Mouse (Mus musculus): ENCODE measurements at regions not wholly inside any gene's neighbourhood (a gene's known extent, or its start where the extent isn't known, plus 50 kb on each side); places are given as distances from the start of the nearest gene placed in this dataset.

DNA sequence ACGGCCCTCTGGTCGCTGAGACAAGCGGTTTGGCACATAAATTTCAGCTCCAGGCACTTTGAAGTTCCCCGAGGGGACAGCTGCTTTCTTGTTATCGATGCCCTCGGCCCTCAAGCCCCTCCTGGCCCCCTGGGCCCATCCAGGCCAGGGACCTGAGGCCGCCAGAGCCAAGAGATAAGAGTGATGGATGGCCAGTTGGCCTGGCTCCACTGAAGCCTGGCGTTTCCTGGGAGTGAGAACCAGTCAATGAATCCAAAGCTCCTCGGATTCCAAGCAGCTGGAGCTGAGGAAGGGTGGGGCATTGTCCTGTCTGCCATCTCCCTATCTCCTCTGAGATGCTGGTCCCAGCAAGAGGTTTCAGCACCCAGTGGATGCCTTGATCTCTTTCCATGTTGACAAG is 71.6 kb upstream of the Hand1 start:
- no peak for DNase-seq (ENCODE audit: low read depth, low spot score)

DNA sequence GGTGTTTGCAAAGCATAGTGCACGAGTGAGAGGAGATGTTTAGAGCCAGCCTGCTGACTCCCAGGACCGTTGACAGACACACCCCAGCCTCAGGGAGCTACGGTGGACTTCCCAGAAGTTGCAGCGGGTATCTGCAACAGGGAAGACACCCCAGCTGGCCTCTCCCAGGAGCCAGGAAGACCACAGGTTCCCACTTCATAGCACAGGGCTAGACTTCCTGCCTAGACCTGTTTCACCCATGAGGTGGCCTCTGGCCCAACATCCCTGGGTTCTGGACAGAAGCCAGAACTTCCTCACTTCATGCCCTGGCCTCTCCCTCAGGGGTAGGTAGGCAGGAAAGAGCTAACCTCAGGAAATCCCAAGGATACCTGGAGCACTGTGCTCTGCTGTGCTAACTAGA is 66.7 kb upstream of the Hand1 start:
- no peak for DNase-seq (ENCODE audit: low read depth, low spot score)

DNA sequence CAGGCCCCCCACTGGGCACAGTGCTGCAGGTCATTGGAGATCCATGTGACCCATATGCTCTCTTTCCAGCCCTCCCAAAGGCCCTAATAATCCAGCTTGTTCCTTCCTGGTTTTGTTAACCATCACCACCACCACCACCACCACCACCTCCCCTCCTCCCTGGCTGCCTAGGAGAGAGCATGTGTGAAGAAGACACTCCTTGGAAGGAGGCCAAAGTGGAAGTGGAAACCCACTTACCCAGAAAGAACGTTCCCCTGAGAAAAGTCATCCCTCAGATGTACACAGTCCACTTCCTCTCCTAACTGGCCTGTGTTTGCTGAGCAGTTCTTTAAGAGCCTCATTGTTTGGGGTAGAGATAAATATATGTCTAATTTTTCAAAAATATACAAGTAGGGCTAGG is 62.9 kb upstream of the Hand1 start:
- no peak for DNase-seq (ENCODE audit: low read depth, low spot score)

DNA sequence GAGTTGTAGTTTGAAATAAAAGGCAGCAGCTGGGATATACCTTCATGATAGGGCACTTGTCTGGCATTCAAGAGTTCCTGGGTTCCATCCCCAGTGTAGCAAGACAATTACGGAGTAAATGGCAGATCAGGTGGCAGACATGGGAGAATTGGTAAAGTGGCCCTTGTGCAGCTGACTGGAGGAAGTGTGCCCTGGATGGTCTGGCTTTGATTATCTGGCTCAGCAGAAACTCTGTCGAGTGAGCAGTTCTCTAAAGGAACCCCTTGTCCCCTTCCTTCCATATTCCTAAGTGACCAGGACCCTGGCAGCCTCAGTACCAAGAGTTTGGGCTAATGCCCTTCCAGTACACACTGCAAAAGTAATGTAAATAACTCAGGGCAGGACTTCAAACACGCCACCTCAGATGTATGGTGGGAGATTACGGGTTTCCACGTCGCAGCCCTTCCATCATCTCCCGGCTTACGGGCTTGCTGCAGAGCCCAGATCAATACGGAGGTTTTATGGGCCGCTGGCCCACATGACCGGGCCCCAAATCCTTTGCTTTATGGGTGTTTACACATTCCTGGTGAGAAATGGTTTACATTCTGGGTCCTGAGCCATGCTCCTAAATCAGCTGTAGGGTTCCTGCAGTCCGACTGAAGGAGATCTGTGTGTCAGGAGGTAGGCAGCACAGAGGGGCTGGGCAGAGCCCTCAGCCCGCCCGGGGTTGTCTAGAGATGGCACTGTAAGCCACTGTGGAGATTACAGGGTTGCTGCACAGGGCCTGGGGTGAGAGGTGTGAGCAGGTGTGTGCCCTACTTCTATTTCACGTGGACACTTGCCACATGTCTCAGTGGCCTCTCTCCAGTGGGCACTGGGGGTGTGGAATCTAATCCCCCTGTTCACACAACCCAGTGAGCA is 50.4 kb upstream of the Hand1 start:
- DNase-seq (ENCODE audit: low read depth, low spot score): no peak
